In the genomic region with DNA sequence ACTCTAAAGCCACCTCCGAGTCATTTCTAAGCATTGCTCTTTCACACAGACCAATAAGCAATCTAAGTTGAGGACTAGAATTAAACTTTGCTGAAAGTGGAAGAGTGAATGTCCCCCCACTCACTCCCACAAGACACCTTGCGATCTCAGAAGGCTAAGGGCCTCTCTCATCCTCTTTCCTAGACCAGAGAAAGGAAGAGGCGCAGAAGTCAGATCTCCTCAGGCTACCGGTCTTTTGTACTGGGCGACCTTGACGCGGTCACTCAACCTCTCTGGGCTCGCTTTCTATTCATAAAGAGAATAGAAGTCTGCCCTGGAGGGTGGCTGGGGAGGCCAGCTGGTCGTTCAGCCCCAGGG, we compare ENCODE assay signal across 8 mouse cellular contexts. TPM values are rescaled to one million over a fixed set of nuclear protein-coding genes. Genes with fewer than 3 reads are reported as not detected.
DNase-seq lines count a peak whose midpoint lies in the region; ATAC-seq and TF ChIP-seq lines count a peak whose summit lies in the region.

No protein-coding gene starts in this region.

- TF ChIP-seq EP300 in heart, adult 2 months (IDR thresholded peaks at IDR 0.05; ENCODE audit: insufficient read depth, low read depth, low read length): no peak

- H3K36me3 ChIP-seq in heart, adult 2 months (ENCODE audit: control insufficient read depth, insufficient read depth, low read length): no peaks in the 10 kb centered on the region
- peaks cover 35% of the 10 kb centered on the region for H3K36me3 ChIP-seq in E14TG2a.4 (ENCODE audit: insufficient read depth, low read length)
- H3K36me3 ChIP-seq in forebrain, embryonic 15.5 days: no peaks in the 10 kb centered on the region
- H3K36me3 ChIP-seq in liver, embryonic 13.5 days: no peaks in the 10 kb centered on the region

- ATAC-seq in forebrain, embryonic 15.5 days (replicated peaks): no peak
- ATAC-seq in liver, embryonic 13.5 days (ENCODE audit: low read depth): no peak

- TF ChIP-seq CTCF in heart, adult 2 months (IDR thresholded peaks at IDR 0.05): no peak
- no peak for TF ChIP-seq CTCF in E14TG2a.4 (conservative IDR thresholded peaks at IDR 0.05; ENCODE audit: low read length)

- H3K4me2 ChIP-seq in forebrain, embryonic 15.5 days (replicated peaks): peak overlapping the region; percentile 91
- H3K4me2 ChIP-seq in liver, embryonic 13.5 days: peak overlapping the region; percentile 63

- 2% methylated on average over 9 of the region's 9 CpGs for WGBS in heart, adult 2 months
- WGBS in forebrain, embryonic 15.5 days: 5% methylated on average over 9 of the region's 9 CpGs
- WGBS in liver, embryonic 13.5 days (ENCODE audit: insufficient replicate concordance): 5% methylated on average over 9 of the region's 9 CpGs

- H3K9ac ChIP-seq in heart, adult 2 months (ENCODE audit: low read depth, low read length): peak overlapping the region; percentile 91
- peak overlapping the region; percentile 63 for H3K9ac ChIP-seq in forebrain, embryonic 15.5 days (replicated peaks)
- H3K9ac ChIP-seq in liver, embryonic 13.5 days: 0 out of 2 replicates have a peak overlapping the region, but pooled peaks have one; percentile 41

- H3K9me3 ChIP-seq in E14TG2a.4 (ENCODE audit: low read length): no peaks in the 10 kb centered on the region
- H3K9me3 ChIP-seq in forebrain, embryonic 15.5 days: no peaks in the 10 kb centered on the region
- H3K9me3 ChIP-seq in liver, embryonic 13.5 days (replicated peaks): no peaks in the 10 kb centered on the region

- peak overlapping the region; percentile 74 for H3K4me3 ChIP-seq in heart, adult 2 months
- peak overlapping the region; percentile 96 for H3K4me3 ChIP-seq in E14TG2a.4 (replicated peaks; ENCODE audit: low read length)
- peak overlapping the region; percentile 57 for H3K4me3 ChIP-seq in forebrain, embryonic 15.5 days
- peak overlapping the region; percentile 49 for H3K4me3 ChIP-seq in liver, embryonic 13.5 days (replicated peaks)

- no peak for DNase-seq in heart, adult 2 months
- DNase-seq in heart, postnatal 4 days: no peak
- DNase-seq in liver, embryonic 13.5 days: no peak
- no peak for DNase-seq in layer of hippocampus, adult 9-10 months (ENCODE audit: low spot score)
- DNase-seq in left cerebral cortex, postnatal 14 days (ENCODE audit: low spot score in 2 of 2): no peak
- DNase-seq in cerebellum, adult 9-10 months: no peak

- H3K27me3 ChIP-seq in heart, adult 2 months (ENCODE audit: control insufficient read depth, insufficient read depth, low read length): no peaks in the 10 kb centered on the region
- no peaks in the 10 kb centered on the region for H3K27me3 ChIP-seq in E14TG2a.4 (ENCODE audit: insufficient read depth, low read length)
- peaks cover 25% of the 10 kb centered on the region for H3K27me3 ChIP-seq in forebrain, embryonic 15.5 days
- peaks cover 64% of the 10 kb centered on the region for H3K27me3 ChIP-seq in liver, embryonic 13.5 days

- H3K79me2 ChIP-seq in heart, adult 2 months (replicated peaks; ENCODE audit: control insufficient read depth, insufficient read depth, low read length): no peaks in the 10 kb centered on the region

- H3K27ac ChIP-seq in heart, adult 2 months: peak overlapping the region; percentile 92
- no peak overlapping the region for H3K27ac ChIP-seq in forebrain, embryonic 15.5 days (replicated peaks)
- H3K27ac ChIP-seq in liver, embryonic 13.5 days: no peak overlapping the region

- no peak for TF ChIP-seq POLR2A in heart, adult 2 months (IDR thresholded peaks at IDR 0.05; ENCODE audit: insufficient read depth, low read depth, low read length)

- H3K4me1 ChIP-seq in heart, adult 2 months (ENCODE audit: control insufficient read depth, insufficient read depth, low read length): peaks cover 21% of the 10 kb centered on the region
- peaks cover 82% of the 10 kb centered on the region for H3K4me1 ChIP-seq in E14TG2a.4 (replicated peaks; ENCODE audit: low read depth, low read length)
- H3K4me1 ChIP-seq in forebrain, embryonic 15.5 days: peaks cover 18% of the 10 kb centered on the region
- H3K4me1 ChIP-seq in liver, embryonic 13.5 days (replicated peaks): peaks cover 14% of the 10 kb centered on the region

- intact Hi-C loops in heart, adult 2 months (cut with DNase I): loop anchor here (2.0 kb wide), 1 partner anchor 20 kb away; the partner anchor contains the start of gene Tmem82
- intact Hi-C loops in left cerebral cortex, postnatal 14 days (cut with DNase I): no loop called here

RNA-seq across cellular contexts. Expression of gene Fblim1, which starts 7.0 kb away (rescaled TPM):
- total RNA-seq in heart, adult 2 months (2021): 100 to 1,000 TPM; 236 to 263 TPM
- 297 and 303 TPM in 2 replicates for polyA plus RNA-seq in heart, adult 2 months (2012; rRNA removed)
- 100 to 1,000 TPM; 122 to 145 TPM for total RNA-seq in heart, postnatal 4 days (2021)
- 17.4 and 22.6 TPM in 2 replicates for polyA plus RNA-seq in forebrain, embryonic 15.5 days (2015; fragmentation: Nextera tagmentation; extraction: Ambion mirVana)
- 1.9 and 2.4 TPM in 2 replicates for polyA plus RNA-seq in liver, embryonic 13.5 days (2015; fragmentation: Nextera tagmentation; extraction: Ambion mirVana)
- 1 to 10 TPM; 1.2 to 1.3 TPM for total RNA-seq in left cerebral cortex, postnatal 14 days (2021)

RNA-seq across cellular contexts. Expression of gene Tmem82, which starts 19.6 kb away (rescaled TPM):
- total RNA-seq in heart, adult 2 months (2021): 10 to 100 TPM; 16.5 to 20.2 TPM
- polyA plus RNA-seq in heart, adult 2 months (2012; rRNA removed): 35.5 and 36.6 TPM in 2 replicates
- total RNA-seq in heart, postnatal 4 days (2021): 1 to 10 TPM; 3.1 to 3.2 TPM
- polyA plus RNA-seq in forebrain, embryonic 15.5 days (2015; fragmentation: Nextera tagmentation; extraction: Ambion mirVana): 0.17 TPM in 2 replicates
- polyA plus RNA-seq in liver, embryonic 13.5 days (2015; fragmentation: Nextera tagmentation; extraction: Ambion mirVana): 3.6 and 3.7 TPM in 2 replicates
- under 1 TPM; 0.76 to 0.97 TPM for total RNA-seq in left cerebral cortex, postnatal 14 days (2021)

RNA-seq across cellular contexts. Expression of gene Slc25a34, which starts 24.7 kb away (rescaled TPM):
- 100 to 1,000 TPM; 118 to 132 TPM for total RNA-seq in heart, adult 2 months (2021)
- polyA plus RNA-seq in heart, adult 2 months (2012; rRNA removed): 183 and 258 TPM in 2 replicates
- total RNA-seq in heart, postnatal 4 days (2021): 10 to 100 TPM; 32.5 to 33.6 TPM
- 0.06 and 0.14 TPM in 2 replicates for polyA plus RNA-seq in forebrain, embryonic 15.5 days (2015; fragmentation: Nextera tagmentation; extraction: Ambion mirVana)
- polyA plus RNA-seq in liver, embryonic 13.5 days (2015; fragmentation: Nextera tagmentation; extraction: Ambion mirVana): 0.07 and 0.13 TPM in 2 replicates
- 1 to 10 TPM; 2.7 to 2.9 TPM for total RNA-seq in left cerebral cortex, postnatal 14 days (2021)

Comparison
In these comparisons a context has a peak if more than half of its experiments do, and no peak if none do; other contexts are left out.
1. RNA of gene Tmem82, which starts 19.6 kb away (total RNA-seq): 16.5 to 20.2 TPM in heart, adult 2 months; 3.1 to 3.2 TPM in heart, postnatal 4 days and 0.76 to 0.97 TPM in left cerebral cortex, postnatal 14 days; every median in the first group is over 4 times any median in the second.
2. H3K9ac ChIP-seq: peak in every context shown above with its lines; median percentile 91 in heart, adult 2 months; 63 in forebrain, embryonic 15.5 days; 41 in liver, embryonic 13.5 days.
3. RNA of gene Fblim1, which starts 7.0 kb away (total RNA-seq): 236 to 263 TPM in heart, adult 2 months and 122 to 145 TPM in heart, postnatal 4 days; 1.2 to 1.3 TPM in left cerebral cortex, postnatal 14 days; every median in the first group is over 10 times any median in the second.
4. RNA of gene Slc25a34, which starts 24.7 kb away (total RNA-seq): 118 to 132 TPM in heart, adult 2 months and 32.5 to 33.6 TPM in heart, postnatal 4 days; 2.7 to 2.9 TPM in left cerebral cortex, postnatal 14 days; every median in the first group is over 4 times any median in the second.
5. Peak in every context shown above with its lines, with median percentiles within 50 percentile points of each other: H3K4me3 ChIP-seq.